14 mouse cellular contexts compared by ENCODE assay signal in genomic region chr19:10064173-10065012, GRCm38 (mm10). TPM values are rescaled to one million over a fixed set of nuclear protein-coding genes. Genes with fewer than 3 reads are reported as not detected.
DNase-seq lines count a peak whose midpoint lies in the region; ATAC-seq and TF ChIP-seq lines count a peak whose summit lies in the region.
"Had no signal": no experiment of that assay in that cellular context is flagged by ENCODE, and none has a peak within 500 bp of the region (broad histone marks: within the 10 kb centered on the region; RNA-seq: fewer than 3 reads in every experiment).

No protein-coding gene starts in this region.

- peak; percentile 45 for TF ChIP-seq POLR2A in myocyte (IDR thresholded peaks at IDR 0.05; ENCODE audit: insufficient read length, low read depth)

- 0 out of 2 replicates have a peak overlapping the region, but pooled peaks have one; percentile 21 for H3K9ac ChIP-seq in intestine, embryonic 16.5 days (ENCODE audit: low read depth, low read length)
- H3K9ac ChIP-seq in intestine, embryonic 15.5 days: no peak overlapping the region
- H3K9ac ChIP-seq: embryonic facial prominence, embryonic 15.5 days; hindbrain, embryonic 12.5 days; midbrain, embryonic 12.5 days had no signal

- no peak overlapping the region for H3K4me3 ChIP-seq in intestine, embryonic 16.5 days (ENCODE audit: low read length)
- H3K4me3 ChIP-seq in intestine, embryonic 15.5 days (replicated peaks): no peak overlapping the region
- H3K4me3 ChIP-seq in myocyte: no peak overlapping the region
- H3K4me3 ChIP-seq: embryonic facial prominence, embryonic 15.5 days; hindbrain, embryonic 12.5 days; midbrain, embryonic 12.5 days had no signal

- no peaks in the 10 kb centered on the region for H3K79me2 ChIP-seq in myocyte (ENCODE audit: control insufficient read depth, insufficient read depth)

- no peaks in the 10 kb centered on the region for H3K27me3 ChIP-seq in intestine, embryonic 16.5 days (replicated peaks; ENCODE audit: control insufficient read depth, insufficient read depth, low read length)
- H3K27me3 ChIP-seq in intestine, embryonic 15.5 days (replicated peaks): no peaks in the 10 kb centered on the region
- H3K27me3 ChIP-seq in myocyte (ENCODE audit: control insufficient read depth, insufficient read depth, insufficient read length): no peaks in the 10 kb centered on the region
- H3K27me3 ChIP-seq: embryonic facial prominence, embryonic 15.5 days; hindbrain, embryonic 12.5 days; midbrain, embryonic 12.5 days had no signal

- no peak overlapping the region for H3ac ChIP-seq in myocyte (ENCODE audit: control insufficient read depth, insufficient read length)

- ATAC-seq in intestine, embryonic 16.5 days: no peak
- ATAC-seq in intestine, embryonic 15.5 days: no peak

- peaks cover 19% of the 10 kb centered on the region for H3K36me3 ChIP-seq in intestine, embryonic 16.5 days (ENCODE audit: control insufficient read depth, insufficient read depth, low read length)
- H3K36me3 ChIP-seq in intestine, embryonic 15.5 days: peaks cover 55% of the 10 kb centered on the region
- H3K36me3 ChIP-seq in myocyte (ENCODE audit: control insufficient read depth, insufficient read depth): peaks cover 34% of the 10 kb centered on the region

- H3K4me2 ChIP-seq in intestine, embryonic 16.5 days (ENCODE audit: low read depth, low read length): no peak overlapping the region
- H3K4me2 ChIP-seq in intestine, embryonic 15.5 days (replicated peaks): no peak overlapping the region
- H3K4me2 ChIP-seq in myocyte (ENCODE audit: low read depth): no peak overlapping the region
- H3K4me2 ChIP-seq: embryonic facial prominence, embryonic 15.5 days; hindbrain, embryonic 12.5 days; midbrain, embryonic 12.5 days had no signal

- no peaks in the 10 kb centered on the region for H3K9me3 ChIP-seq in intestine, embryonic 16.5 days (ENCODE audit: control insufficient read depth, low read length)
- H3K9me3 ChIP-seq in intestine, embryonic 15.5 days: no peaks in the 10 kb centered on the region
- H3K9me3 ChIP-seq: embryonic facial prominence, embryonic 15.5 days; hindbrain, embryonic 12.5 days; midbrain, embryonic 12.5 days had no signal

- H3K4me1 ChIP-seq in intestine, embryonic 16.5 days (ENCODE audit: control insufficient read depth, insufficient read depth, low read length): peaks cover 24% of the 10 kb centered on the region
- H3K4me1 ChIP-seq in intestine, embryonic 15.5 days (replicated peaks): peaks cover 10% of the 10 kb centered on the region
- H3K4me1 ChIP-seq: embryonic facial prominence, embryonic 15.5 days had no signal

- peak; percentile 98 for DNase-seq in 416B (ENCODE audit: low read depth)
- DNase-seq in brain, adult 2 months (ENCODE audit: low read depth, low spot score): peak; percentile 50
- no peak for DNase-seq in yolk sac, embryonic 10.5 days (ENCODE audit: low spot score)
- no peak for DNase-seq in adrenal gland, postnatal 36 days
- DNase-seq in embryo, embryonic 10.5 days (ENCODE audit: low spot score): no peak
- DNase-seq: cerebellum, adult 18-20 months; gastrocnemius, postnatal 36 days; left cerebral cortex, postnatal 4 days had no signal

- no peak overlapping the region for H3K27ac ChIP-seq in intestine, embryonic 16.5 days (ENCODE audit: low read length)
- H3K27ac ChIP-seq in intestine, embryonic 15.5 days: no peak overlapping the region
- H3K27ac ChIP-seq: embryonic facial prominence, embryonic 15.5 days; hindbrain, embryonic 12.5 days; midbrain, embryonic 12.5 days had no signal

- WGBS in intestine, embryonic 16.5 days: 80% methylated on average over 10 of the region's 10 CpGs
- 87% methylated on average over 10 of the region's 10 CpGs for WGBS in intestine, embryonic 15.5 days

TF ChIP-seq in myocyte, 11 proteins besides CTCF, POLR2A, EP300 and RAD21:
- TF ChIP-seq MAX (IDR thresholded peaks at IDR 0.05; ENCODE audit: low read depth) (no peak), MYOD1 (IDR thresholded peaks at IDR 0.05; ENCODE audit: control insufficient read depth in 1 of 3, insufficient read length in 2 of 3, low read depth in 2 of 3) (peak in 2 of 3 experiments; percentile 47 to 67), TCF12 (IDR thresholded peaks at IDR 0.05; ENCODE audit: insufficient read depth, poor library complexity, severe bottlenecking) (no peak), TCF3 (IDR thresholded peaks at IDR 0.05; ENCODE audit: insufficient read length, low read depth) (no peak), REST (IDR thresholded peaks at IDR 0.05; ENCODE audit: insufficient read depth, insufficient read length) (no peak), POLR2AphosphoS2 (IDR thresholded peaks at IDR 0.05; ENCODE audit: insufficient read length, low read depth) (peak; percentile 94), USF1 (IDR thresholded peaks at IDR 0.05; ENCODE audit: low read depth) (no peak), MYOG (IDR thresholded peaks at IDR 0.05; ENCODE audit: control insufficient read depth in 1 of 3, insufficient read depth in 1 of 3, insufficient read length in 2 of 3, low read depth in 2 of 3) (peak in 1 of 3 experiments; percentile 75), SRF (IDR thresholded peaks at IDR 0.05; ENCODE audit: control insufficient read depth, insufficient read length, low read depth) (no peak)

RNA-seq across cellular contexts. Expression of gene Fads3, which starts 23.0 kb away (rescaled TPM):
- polyA plus RNA-seq in intestine, embryonic 16.5 days (2015; fragmentation: Nextera tagmentation; extraction: Ambion mirVana): 12.4 and 13.0 TPM in 2 replicates
- polyA plus RNA-seq in intestine, embryonic 15.5 days (2015; fragmentation: Nextera tagmentation; extraction: Ambion mirVana): 15.1 and 16.3 TPM in 2 replicates
- 557 TPM for polyA plus RNA-seq in myocyte (2012; fragmentation: generic; extraction: Trizol)
- total RNA-seq in adrenal gland, postnatal 36 days (2021): 10 to 100 TPM in 1 of 2 experiments, 1 to 10 TPM in 1; 9.4 to 23.4 TPM

RNA-seq across cellular contexts. Expression of gene Fads2, which starts 37.2 kb away (rescaled TPM):
- 206 and 216 TPM in 2 replicates for polyA plus RNA-seq in intestine, embryonic 16.5 days (2015; fragmentation: Nextera tagmentation; extraction: Ambion mirVana)
- 194 and 205 TPM in 2 replicates for polyA plus RNA-seq in intestine, embryonic 15.5 days (2015; fragmentation: Nextera tagmentation; extraction: Ambion mirVana)
- polyA plus RNA-seq in myocyte (2012; fragmentation: generic; extraction: Trizol): 157 TPM
- total RNA-seq in adrenal gland, postnatal 36 days (2021): 1,000 to 10,000 TPM; 1,648 to 1,771 TPM

Comparison
In these comparisons a context has a peak if more than half of its experiments do, and no peak if none do; other contexts are left out.
1. DNase-seq: peak in 416B (single experiment) and brain, adult 2 months (single experiment); none in yolk sac, embryonic 10.5 days (single experiment), adrenal gland, postnatal 36 days (0 of 2) and embryo, embryonic 10.5 days (single experiment).
2. RNA of gene Fads3, which starts 23.0 kb away (polyA plus RNA-seq): 557 TPM in myocyte (single experiment); 15.1 to 16.3 TPM in intestine, embryonic 15.5 days and 12.4 to 13.0 TPM in intestine, embryonic 16.5 days; every median in the first group is over 10 times any median in the second.